ENCODE assay signal across 10 mouse cellular contexts in the genomic region with DNA sequence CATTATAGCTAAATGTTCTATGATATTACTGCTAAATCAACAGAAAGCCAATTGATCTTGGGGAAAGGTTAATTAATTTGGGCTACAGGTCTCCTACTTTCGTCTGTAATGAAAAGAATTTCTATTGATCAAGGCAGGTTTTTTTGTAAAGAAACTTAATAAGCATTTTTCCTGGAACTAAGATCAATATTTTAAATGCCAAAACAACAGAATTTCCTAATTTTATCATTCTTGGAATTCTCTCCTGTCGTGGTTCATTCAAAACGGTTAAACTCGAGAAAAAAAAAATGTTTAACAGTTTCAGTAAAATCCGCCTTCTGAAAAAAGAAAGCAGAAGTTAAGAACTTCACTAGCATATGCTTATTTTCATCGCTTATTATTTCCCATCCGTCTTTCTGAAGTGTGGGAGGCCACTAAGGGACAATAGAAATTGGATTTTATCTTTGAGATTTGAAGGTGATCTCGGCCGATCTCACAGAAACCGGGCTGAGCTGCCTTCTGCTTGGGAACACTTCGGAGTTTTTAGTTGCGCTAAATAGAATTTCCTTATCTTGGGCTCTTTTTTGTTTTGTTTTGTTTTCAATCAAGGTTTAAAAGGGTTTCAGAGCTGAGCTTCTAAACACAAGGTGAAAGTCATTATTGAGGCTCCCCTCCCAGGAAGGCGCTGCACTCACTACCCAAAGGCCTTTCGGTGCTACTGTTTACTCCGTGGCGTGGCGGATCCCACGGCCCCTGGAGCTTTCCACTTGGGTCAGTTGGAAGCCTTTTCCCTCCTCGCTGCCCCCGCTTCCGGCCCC. TPM values are rescaled to one million over a fixed set of nuclear protein-coding genes. Genes with fewer than 3 reads are reported as not detected.
DNase-seq lines count a peak whose midpoint lies in the region; ATAC-seq lines count a peak whose summit lies in the region.
"Had no signal": no experiment of that assay in that cellular context is flagged by ENCODE, and none has a peak within 500 bp of the region (broad histone marks: within the 10 kb centered on the region; RNA-seq: fewer than 3 reads in every experiment).

No protein-coding gene starts in this region.

- H3K4me2 ChIP-seq in kidney, embryonic 15.5 days, result peak overlapping the region; percentile 57
- peak overlapping the region; percentile 42 for H3K4me2 ChIP-seq in embryonic facial prominence, embryonic 12.5 days (replicated peaks)
- peak overlapping the region; percentile 42 for H3K4me2 ChIP-seq in neural tube, embryonic 13.5 days

- peaks cover 91% of the 10 kb centered on the region for H3K27me3 ChIP-seq in kidney, embryonic 15.5 days
- peaks cover 66% of the 10 kb centered on the region for H3K27me3 ChIP-seq in embryonic facial prominence, embryonic 12.5 days
- peaks cover 94% of the 10 kb centered on the region for H3K27me3 ChIP-seq in neural tube, embryonic 13.5 days

- peaks cover 32% of the 10 kb centered on the region for H3K4me1 ChIP-seq in kidney, embryonic 15.5 days
- peaks cover 13% of the 10 kb centered on the region; the same call in 1 of the 2 replicates for H3K4me1 ChIP-seq in embryonic facial prominence, embryonic 12.5 days
- H3K4me1 ChIP-seq in neural tube, embryonic 13.5 days (replicated peaks), result peaks cover 27% of the 10 kb centered on the region

- DNase-seq in kidney, postnatal 10 days, result no peak
- DNase-seq in large intestine, adult 2 months (ENCODE audit: low read depth, low spot score), result peak; percentile 21
- no peak for DNase-seq in ovary, postnatal 36 days (ENCODE audit: low spot score)
- DNase-seq in layer of hippocampus, adult 9-10 months (ENCODE audit: low spot score), result no peak
- no peak for DNase-seq in frontal cortex, postnatal 10 days (ENCODE audit: low spot score in 2 of 2)

- H3K27ac ChIP-seq in kidney, embryonic 15.5 days, result no peak overlapping the region
- no peak overlapping the region for H3K27ac ChIP-seq in embryonic facial prominence, embryonic 12.5 days
- no peak overlapping the region for H3K27ac ChIP-seq in neural tube, embryonic 13.5 days (replicated peaks)

- no peaks in the 10 kb centered on the region for H3K9me3 ChIP-seq in kidney, embryonic 15.5 days (replicated peaks)
- H3K9me3 ChIP-seq in embryonic facial prominence, embryonic 12.5 days, result no peaks in the 10 kb centered on the region
- no peaks in the 10 kb centered on the region for H3K9me3 ChIP-seq in neural tube, embryonic 13.5 days

- no peak overlapping the region for H3K9ac ChIP-seq in kidney, embryonic 15.5 days
- H3K9ac ChIP-seq in embryonic facial prominence, embryonic 12.5 days, result no peak overlapping the region
- H3K9ac ChIP-seq in neural tube, embryonic 13.5 days, result 0 out of 2 replicates have a peak overlapping the region, but pooled peaks have one; percentile 12

- peak overlapping the region; percentile 35 for H3K4me3 ChIP-seq in kidney, embryonic 15.5 days (replicated peaks)
- H3K4me3 ChIP-seq in embryonic facial prominence, embryonic 12.5 days, result peak overlapping the region; percentile 21; the same call in 1 of the 2 replicates
- peak overlapping the region; percentile 27; the same call in 1 of the 2 replicates for H3K4me3 ChIP-seq in neural tube, embryonic 13.5 days

- no peaks in the 10 kb centered on the region for H3K36me3 ChIP-seq in kidney, embryonic 15.5 days
- H3K36me3 ChIP-seq in embryonic facial prominence, embryonic 12.5 days, result no peaks in the 10 kb centered on the region
- H3K36me3 ChIP-seq in neural tube, embryonic 13.5 days, result no peaks in the 10 kb centered on the region

- 2% methylated on average over 21 of the region's 21 CpGs for WGBS in kidney, embryonic 15.5 days
- 1% methylated on average over 21 of the region's 21 CpGs for WGBS in embryonic facial prominence, embryonic 12.5 days
- WGBS in large intestine, adult 2 months, result 4% methylated on average over 21 of the region's 21 CpGs
- 1% methylated on average over 21 of the region's 21 CpGs for WGBS in neural tube, embryonic 13.5 days

- ATAC-seq in kidney, embryonic 15.5 days (replicated peaks; ENCODE audit: low FRiP score), result no peak
- ATAC-seq in embryonic facial prominence, embryonic 12.5 days (ENCODE audit: insufficient number of reproducible peaks, insufficient read depth, low FRiP score, low TSS enrichment), result no peak
- ATAC-seq in neural tube, embryonic 13.5 days (ENCODE audit: low read depth), result no peak
- ATAC-seq: Patski had no signal

RNA-seq across cellular contexts. Expression of a gene that starts 8.7 kb away (rescaled TPM):
- polyA plus RNA-seq in kidney, embryonic 15.5 days (2015; fragmentation: Nextera tagmentation; extraction: Ambion mirVana), result 0.93 and 1.0 TPM in 2 replicates
- 0.90 and 1.7 TPM in 2 replicates for polyA plus RNA-seq in embryonic facial prominence, embryonic 12.5 days (2016; fragmentation: Nextera tagmentation; extraction: Ambion mirVana)
- 10.7 and 11.2 TPM in 2 replicates for polyA plus RNA-seq in large intestine, adult 2 months (2012; rRNA removed)
- polyA plus RNA-seq in neural tube, embryonic 13.5 days (2015; fragmentation: Nextera tagmentation; extraction: Ambion mirVana), result 0.59 and 0.74 TPM in 2 replicates
- polyA plus RNA-seq: erythroblast, embryonic 14.5 days had no signal

RNA-seq across cellular contexts. Expression of a gene that starts 25.9 kb away (rescaled TPM):
- 0.21 and 0.35 TPM in 2 replicates for polyA plus RNA-seq in kidney, embryonic 15.5 days (2015; fragmentation: Nextera tagmentation; extraction: Ambion mirVana)
- 0.79 and 1.1 TPM in 2 replicates for polyA plus RNA-seq in embryonic facial prominence, embryonic 12.5 days (2016; fragmentation: Nextera tagmentation; extraction: Ambion mirVana)
- polyA plus RNA-seq in large intestine, adult 2 months (2012; rRNA removed), result 0.33 and 0.71 TPM in 2 replicates
- 0.40 and 0.46 TPM in 2 replicates for polyA plus RNA-seq in neural tube, embryonic 13.5 days (2015; fragmentation: Nextera tagmentation; extraction: Ambion mirVana)
- polyA plus RNA-seq: erythroblast, embryonic 14.5 days had no signal
